Mouse (Mus musculus) left cerebral cortex, adult 18-20 months (tissue): ENCODE measurements around the gene Plce1. TPM values are rescaled to one million over a fixed set of nuclear protein-coding genes. Genes with fewer than 3 reads are reported as not detected.

Experiments
- DNase-seq, 2 experiments: peaks; one replicate each; pipeline ENCODE4 v3.0.0; 2021 to 2022; ENCODE audit warnings: low spot score in 2 of 2, mixed read lengths in 1 of 2
- total RNA-seq, 2 experiments: library from RNA; stranded (reverse); gene quantifications; 2 replicates each; pipeline ENCODE4 v1.2.3; 2021

Plce1 gene
- total RNA-seq, 2 experiments from 2014 or later = 4.9 to 5.3 TPM

DNA sequence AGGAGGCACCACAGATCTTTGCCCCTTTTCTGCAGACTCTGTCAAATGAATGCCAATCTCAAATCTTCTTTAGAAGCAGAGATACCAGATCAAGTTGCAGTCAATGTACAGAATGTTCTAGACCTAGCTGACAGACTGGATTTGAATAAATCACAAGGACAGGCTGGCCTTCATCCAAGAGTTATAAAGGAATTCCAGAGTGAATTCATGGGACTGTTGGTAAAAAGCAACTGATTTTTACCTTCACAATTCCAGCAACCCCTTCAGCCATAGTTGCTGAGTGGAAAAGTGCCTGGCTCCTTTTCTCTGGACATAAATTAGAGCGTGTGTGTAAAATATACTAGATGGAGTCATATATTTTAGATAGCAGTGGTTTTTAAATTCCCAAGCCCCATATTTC is 102.0 kb downstream of the Plce1 start:
- DNase-seq = no peak

DNA sequence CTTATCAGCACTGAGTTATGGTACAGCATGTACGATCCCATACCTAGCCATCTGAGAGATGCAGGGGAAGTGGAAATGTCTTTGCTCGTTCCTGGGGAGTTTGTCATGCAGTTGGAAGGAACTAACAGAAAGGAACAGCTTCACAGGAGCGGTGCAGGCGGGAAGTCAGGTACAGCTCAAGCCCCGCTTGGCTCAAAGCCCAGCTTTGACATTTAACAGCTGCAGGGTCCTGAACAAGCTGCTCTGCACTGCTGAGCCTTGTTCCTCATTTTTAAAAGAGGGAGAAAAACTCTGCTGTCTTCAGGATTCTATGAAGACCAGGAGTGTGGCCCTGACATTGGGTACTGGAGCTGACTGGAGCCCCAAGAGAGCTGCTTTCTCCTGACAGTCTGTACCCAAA is 106.7 kb downstream of the Plce1 start:
- DNase-seq = no peak

DNA sequence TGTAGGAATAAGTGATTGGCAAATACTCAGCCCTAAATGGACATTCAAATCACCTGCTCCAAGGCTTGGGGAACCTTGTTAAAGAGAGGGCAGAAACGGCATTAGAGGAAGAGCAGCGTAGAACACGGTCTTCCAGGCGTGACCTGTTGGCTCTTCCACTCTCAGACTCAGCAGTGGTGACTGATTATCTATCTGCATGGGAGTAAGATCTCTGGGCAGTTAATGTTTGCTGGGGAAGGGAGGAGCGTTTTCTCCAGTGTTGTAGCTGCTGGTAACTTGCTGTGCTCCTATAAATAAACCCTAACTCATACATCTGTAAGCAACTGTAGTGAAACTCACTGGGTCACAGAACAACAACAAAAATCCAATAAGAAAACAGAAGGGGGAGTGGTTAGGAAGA is 108.6 kb downstream of the Plce1 start:
- no peak for DNase-seq

DNA sequence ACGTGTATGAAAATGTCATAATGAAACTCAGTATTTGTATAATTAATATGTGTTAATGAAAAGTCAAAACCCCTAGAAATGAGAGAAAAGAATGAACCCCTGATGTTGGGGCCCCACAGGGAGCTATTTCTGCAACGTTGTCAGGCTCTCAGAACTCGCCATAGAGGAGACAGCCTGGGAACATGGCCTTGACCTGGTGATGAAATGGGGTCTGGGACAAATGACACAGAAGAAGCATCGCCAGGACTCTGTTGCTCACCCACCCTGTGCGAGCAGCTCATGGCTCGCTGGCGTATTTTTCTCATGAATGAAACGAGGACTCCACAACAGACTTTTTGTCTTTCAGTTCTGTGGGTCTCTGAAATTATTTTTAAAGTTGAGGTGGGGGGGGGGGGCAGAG is 109.0 kb downstream of the Plce1 start:
- no peak for DNase-seq

DNA sequence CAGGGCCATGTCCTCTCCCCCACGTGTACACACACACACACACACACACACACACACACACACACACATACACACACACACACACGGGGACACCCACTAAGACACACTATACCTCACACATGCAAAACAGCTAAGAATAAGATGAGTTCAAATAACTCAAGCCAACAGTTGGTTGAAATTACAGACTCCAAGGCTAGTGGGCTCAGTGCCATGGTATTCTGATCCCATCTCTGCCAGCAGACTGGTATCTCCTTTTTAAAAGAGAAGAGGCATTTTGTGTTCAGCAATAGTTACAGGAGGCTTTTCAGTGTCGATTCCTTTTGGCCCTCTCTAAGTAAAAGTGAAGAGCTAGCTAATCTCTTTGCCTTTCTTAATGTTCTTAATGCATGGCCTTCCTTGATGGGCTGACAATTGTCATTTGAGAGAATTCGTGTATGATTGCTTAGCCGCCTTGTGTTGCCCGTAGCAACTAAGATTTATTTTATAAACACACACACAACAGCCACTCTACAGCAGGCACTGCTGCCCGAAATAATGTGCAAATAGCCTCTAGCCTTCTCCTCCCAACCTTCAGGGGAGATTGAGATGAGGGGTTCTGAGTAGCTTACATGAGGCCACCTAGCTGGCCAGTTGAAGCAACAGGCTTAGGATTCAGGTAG is 111.8 kb downstream of the Plce1 start:
- DNase-seq = no peak

DNA sequence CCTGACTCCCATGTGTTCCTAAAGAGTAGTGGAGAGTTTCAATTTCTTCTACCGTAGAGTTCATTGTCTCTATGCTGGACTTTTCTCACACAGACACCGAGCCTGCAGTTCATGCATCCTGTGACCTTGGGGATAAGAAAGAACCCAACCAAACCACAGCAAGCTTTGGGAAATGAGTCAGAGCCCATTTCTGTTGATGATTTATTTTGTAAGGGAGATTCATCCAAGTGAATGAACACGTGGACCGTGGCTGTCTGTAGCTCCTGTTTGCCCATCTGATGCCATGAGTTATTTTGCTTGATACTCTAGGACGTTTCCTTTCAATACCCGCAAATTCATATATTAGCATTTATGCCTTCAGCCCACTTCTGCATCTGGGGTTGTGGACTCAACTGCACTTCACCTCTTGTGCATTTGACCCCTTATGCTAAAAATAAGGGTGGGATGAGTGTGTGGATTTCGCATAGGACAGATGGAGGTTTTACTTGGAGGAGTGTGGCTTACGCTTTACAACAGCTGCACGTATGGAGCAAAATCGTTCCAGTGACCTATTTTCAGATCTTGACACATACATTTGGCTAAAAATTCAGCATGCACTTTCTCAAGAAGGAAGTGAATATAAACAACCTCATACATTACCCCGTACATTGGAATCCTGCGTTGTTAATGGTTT is 112.5 kb downstream of the Plce1 start:
- DNase-seq = no peak

DNA sequence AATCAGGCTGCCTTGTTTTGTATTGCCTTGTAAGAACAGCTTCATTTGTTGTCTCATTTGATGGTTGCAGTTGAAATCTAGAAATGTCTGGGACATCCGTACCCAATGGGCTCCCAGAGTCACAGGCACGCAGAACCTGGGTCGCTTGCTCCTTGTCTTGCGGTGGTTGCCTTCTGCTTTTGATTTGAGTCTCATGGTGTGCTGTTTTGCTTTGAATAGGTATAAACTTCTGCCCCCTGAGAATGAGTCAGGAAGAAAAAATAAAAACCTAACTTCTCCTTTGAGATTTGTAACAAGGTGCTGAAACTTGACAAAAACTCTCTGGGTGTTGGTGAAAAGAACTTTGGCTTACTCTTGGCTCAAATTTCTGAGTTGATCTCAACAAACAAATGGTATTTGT is 115.2 kb downstream of the Plce1 start:
- no peak for DNase-seq

DNA sequence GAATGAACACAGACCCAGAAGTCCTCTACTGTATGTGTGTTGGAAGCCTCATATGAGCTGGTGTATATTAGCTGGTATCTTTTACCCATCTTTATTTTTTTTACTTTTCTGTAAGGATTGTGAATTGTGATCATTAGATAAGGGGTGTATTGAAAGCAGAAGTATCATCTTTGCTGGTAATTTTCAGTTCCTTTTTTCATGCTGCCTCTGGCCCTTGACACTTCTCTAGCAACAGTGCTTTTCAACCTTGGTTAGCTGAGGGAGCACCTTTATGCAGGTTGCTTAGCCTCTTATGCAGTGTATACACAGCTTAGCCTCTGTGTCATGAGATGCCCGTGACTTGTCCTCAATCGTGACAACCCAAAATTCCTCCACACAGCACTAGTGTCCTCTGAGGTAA is 116.5 kb downstream of the Plce1 start:
- no peak for DNase-seq

DNA sequence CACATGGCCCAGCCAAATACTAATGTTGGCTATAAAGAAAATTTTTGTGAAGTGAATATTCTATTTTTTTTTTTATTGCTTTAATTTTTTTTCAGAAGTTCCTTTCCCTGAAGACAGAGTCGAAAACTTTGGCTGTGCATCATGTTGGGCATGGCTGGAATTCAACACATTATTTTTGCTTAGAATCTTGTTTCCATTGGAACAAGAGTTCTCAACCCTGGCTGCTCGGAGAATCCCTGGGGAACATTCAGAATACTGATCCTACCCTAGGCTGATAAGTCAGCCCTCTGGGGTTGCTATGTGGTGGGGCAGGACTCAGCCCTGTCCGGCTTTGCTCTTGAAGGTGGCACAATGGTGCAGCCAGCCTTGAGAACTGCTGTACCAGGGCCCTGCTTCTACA is 118.1 kb downstream of the Plce1 start:
- DNase-seq = no peak

DNA sequence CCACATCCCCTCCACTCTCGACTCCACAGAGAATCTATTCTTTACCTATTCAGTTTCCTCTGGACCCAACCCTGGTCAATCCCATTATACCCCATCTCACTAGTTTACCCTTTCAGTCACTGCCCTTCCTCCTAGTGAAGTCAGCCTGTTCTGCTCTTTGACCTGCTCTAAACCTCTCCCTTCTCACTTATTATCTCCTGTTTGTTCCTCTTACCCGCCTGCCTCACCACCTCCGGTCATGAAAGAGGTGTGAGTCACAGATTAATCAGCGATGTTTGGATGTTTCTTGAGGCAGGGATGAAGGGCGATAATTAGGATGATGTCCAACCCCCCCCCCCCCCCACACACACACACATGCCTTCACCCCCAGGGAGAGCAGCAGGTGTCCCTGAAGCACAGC is 120.2 kb downstream of the Plce1 start:
- DNase-seq = no peak

DNA sequence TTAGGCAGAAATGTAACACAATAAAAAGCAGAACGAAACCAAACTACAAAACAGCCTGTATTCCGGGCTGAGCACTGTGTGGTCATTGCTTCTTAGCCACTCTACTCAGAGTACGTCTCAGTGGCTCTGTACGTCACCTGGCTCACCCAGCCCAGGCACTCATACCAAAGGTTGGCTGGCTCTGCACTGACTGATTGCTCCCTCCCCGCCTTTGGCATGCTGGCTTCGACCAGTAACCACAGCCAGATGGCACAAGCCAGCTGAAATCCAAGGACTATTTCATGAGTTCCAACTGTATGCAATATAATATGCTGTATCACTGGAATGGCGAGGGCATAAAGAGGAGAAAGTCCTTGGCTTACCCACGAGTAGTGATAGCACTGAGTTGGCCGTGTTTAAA is 121.9 kb downstream of the Plce1 start:
- DNase-seq = no peak

DNA sequence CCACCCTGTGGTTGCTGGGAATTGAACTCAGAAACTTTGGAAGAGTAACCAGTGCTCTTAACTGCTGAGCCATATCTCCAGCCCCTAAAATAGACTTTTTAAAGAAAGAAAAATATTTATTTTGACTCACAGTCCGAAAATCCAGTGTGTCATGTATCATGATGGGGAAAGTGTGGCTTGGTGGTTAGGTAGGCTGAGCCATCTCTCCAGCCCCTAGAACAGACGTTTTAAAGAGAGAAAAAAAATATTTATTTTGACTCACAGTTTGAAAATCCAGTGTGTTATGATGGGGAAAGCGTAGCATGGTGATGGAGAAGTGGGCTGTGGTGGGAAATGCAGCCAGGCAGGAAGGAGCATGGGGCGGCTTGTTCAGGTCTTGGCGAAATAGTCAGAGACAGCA is 126.3 kb downstream of the Plce1 start:
- DNase-seq = no peak

DNA sequence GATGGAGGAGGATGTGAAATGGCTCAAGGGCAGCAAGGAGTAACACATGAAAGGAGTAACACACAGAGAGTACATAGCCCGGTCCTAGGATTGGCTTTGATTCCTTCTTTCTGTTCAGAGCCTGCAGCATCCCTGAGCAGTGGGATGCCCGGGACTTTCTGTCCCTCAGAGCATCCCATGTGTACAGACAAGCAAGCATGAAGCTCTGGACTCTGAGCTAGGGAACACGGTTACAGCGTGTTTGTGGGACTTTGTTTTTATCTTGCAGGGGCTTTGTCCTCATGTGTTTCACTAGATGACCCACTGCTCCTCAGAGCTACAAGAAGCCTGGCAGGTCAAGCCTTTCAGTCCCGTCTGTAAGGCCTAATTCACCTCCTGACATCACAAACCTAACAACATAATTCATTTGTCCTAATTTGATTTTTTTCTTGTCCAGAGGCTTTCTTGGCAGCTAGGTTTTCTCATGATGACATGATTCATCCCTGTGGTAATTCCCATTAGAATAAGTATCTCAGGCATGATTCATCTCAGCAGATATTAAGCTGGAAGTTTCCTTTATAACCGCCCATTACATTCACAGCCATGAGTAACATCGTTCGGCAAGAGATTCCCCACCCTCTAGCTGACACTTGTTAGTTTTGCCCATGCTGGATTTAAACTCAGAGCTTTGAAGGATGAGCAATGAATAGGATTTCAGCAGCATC is 128.2 kb downstream of the Plce1 start:
- DNase-seq = no peak

DNA sequence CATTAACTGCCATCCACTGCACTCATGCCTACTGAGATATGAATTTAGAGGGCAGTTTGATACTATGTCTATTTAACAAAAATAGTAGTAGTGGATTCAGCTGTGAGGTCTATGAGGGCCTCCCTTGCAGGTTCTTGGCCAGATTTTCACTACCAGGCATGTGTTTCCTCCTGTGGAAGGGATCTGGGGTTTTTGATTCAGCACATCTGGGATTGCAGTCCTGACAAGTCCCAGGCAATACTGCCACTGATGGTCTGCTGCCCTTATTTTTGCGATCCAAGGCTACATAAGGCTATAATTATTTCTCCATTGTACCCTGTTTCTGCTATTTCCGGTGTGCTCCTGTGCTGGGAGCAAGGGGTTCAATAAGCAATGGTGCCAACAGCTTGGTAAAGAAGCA is 129.4 kb downstream of the Plce1 start:
- DNase-seq = no peak

DNA sequence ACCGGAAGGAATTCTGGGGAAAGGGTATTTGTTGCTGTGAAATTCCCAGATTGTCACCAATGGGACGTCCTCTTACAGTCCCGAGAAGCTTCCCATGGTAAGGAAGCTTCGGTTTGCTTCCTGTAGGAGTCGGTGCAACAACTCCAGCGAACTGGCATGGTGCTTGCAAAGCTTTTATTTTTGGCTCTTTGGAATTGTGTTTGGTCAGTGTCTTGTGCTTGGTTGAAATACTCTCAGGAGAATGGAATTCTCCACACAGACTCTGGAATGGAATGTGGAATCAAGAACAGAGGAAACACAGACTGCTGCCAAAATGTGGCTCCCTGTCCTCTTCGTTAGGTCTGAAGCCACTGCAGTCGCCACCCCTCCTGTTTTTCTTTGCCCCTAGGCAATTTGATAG is 129.9 kb downstream of the Plce1 start:
- no peak for DNase-seq

DNA sequence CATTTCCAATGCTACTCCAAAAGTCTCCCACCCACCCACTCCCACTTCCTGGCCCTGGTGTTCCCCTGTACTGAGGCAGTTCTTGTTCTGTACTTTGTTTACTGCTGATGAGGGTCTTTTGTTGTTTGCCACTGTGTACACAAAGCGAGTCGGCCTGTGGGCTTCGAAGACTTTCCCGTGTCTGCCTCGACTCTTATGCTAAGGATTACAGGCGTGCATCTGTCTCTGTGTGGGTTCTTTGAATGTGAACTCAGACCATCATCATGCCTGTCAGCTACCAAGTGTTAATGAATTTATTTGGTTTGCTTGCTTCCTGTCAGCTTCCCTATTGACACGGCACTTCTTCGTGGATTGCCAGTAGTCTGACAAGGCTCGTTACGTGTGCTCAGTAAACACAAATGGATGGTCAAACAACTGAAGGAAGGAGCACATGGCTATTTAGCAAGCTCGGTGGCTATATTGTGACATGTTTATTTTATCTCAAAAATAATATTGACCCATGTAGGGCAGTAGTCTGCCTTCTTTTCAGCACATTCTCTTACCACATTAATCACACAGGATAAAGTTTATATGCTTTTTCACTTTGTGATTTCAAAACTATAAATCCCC is 133.3 kb downstream of the Plce1 start:
- DNase-seq = no peak

DNA sequence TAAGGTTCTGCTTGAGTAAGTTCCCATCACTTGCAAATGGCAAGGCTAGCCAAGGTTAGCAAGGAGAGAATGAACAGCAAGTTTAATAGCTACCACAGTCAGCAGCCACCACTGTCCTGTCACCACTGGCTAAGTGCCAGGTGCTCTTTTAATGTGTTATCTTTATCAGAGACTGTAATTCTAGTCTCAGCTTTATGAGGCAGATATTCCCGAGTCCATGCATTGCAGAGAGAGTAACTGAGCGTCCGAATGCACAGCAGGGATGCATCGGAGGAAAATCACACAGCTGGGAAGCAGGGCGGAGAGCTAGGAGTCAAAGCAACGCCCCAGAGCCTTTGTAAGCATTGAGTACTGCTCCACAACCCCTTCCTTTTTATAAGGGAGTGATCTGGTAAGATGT is 134.4 kb downstream of the Plce1 start:
- no peak for DNase-seq

DNA sequence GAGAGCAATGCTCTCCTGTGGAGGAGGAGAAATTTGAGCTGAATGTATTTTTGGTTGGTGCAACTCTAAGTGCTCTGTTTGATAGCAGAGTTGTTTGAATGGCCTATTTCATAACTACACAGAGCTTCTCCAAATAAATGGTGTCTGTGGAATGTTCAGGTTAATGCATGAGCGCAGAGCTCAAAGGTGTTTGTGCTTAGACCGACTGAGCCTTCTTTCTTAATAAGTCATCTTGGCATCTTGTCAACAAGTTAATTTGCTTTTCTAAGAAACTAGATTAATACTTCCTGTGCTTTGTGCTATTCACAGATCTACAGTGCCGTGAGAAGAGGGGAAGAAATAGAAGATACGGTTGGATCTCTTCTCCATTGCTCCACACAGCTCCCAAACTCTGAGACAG is 139.2 kb downstream of the Plce1 start:
- no peak for DNase-seq

DNA sequence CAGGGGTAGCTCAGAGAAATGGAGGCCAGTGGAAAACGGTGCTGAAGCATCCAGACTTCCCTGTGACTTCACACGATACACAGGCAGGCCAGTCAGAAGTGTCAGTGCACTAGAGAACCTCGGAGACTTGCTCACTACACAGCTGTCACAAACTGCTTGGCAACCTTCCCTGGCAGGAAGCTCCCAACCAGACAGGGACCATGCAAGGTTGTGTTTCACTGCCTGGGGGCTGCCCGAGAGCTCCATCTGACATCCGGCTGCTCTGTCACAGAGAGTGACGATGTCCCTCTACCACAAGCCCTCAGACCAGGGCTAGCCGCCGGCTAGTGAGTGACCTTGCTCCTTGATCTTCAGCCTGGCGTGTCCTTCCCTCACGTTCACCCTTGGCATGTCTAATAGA is 140.6 kb downstream of the Plce1 start:
- DNase-seq = no peak

DNA sequence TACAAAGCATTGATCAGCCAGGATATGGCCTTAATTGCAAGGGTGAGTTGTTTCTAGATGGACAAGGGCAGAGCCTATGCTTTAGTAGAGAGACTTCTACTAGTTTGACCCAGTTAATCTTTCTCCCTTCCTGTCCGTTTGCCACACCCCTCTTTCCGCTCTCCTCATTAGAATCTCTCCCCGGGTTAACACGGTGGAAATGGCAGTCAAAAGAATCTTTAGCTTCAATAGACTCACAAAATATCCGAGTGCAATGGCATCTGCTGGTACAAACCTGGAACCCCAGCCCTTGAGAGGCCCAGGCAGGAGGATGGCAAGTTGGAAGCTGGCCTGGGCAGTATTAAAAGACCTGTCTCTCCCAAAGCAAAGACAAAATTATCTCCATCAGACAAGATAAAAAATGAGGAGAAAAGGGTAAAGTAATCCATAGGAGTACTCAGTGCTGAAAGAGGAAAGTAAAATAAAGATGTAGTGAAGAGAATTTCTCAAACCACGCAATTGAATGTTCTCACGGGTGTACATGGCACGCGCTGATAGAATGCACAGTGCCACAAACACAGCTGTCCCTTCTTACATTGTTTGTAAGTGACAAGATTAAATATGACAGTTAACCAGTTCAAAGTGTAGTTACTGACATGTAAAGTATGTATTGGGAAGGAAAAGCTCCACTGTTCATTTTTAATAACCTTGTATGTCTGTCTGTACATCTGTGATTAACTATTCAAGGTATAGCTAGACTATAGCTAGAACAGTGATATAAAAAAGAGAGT is 145.5 kb downstream of the Plce1 start:
- no peak for DNase-seq

DNA sequence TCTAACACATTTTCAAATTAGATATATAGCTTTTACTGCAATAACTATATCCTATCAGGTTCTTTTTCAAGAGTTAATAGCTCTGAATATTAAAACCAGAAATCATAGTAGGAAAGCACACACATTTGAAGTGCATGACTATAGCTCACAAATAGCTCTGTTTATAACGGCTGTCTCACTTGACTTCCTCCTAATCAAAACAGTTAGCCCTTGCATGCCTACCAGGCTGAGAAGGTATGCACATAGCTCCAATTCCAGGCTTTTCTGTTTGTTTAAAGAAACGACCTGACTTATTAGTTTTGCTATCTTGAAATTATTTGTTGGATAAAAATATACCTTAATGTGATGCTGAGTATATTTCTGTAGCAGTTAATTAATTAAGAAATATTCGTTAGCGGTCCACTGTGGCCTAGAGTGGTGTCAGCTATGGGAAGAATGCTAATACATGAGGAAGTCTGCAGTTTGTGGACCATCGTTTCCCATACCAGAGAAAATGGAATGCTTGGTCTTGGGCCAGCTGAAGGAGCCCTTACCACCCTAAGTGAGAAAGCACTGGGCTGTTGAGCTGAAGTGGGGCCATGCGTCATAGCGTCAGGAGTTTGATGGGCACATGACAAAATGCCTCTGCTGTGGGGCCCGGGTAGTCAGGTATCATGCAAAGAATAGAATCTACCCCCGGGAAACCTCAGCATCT is 146.3 kb downstream of the Plce1 start:
- DNase-seq = no peak
